Mouse (Mus musculus): ENCODE measurements at regions not wholly inside any gene's neighbourhood (a gene's known extent, or its start where the extent isn't known, plus 50 kb on each side); places are given as distances from the start of the nearest gene placed in this dataset.

DNA sequence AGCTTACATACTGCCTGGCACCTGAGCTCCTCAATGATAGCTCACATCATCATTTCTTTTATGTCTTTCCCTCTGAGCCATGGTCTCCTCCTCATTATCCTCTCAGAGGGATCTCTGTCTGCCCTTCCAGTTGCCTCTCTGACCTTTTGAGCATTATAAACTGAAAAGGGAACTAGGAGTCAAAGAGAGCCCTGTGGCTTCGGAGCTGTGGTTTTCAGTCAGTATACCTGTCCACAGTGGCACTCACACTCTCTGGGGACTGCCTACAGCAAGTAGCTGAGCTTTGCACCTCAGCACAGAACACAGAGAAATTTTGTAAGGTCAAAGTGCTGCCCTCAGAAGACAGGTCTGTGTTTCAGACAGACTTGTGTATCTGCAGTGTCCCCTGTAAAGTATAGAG lies 538.7 kb downstream of the Ebf1 start:
- no peak overlapping the region for H3K4me2 ChIP-seq (ENCODE audit: low read depth, severe bottlenecking)
- H3K9me3 ChIP-seq (ENCODE audit: control insufficient read depth, low read length), result no peaks in the 10 kb centered on the region
- H3K9ac ChIP-seq (ENCODE audit: low read length), result no peak overlapping the region
- H3K27ac ChIP-seq (replicated peaks; ENCODE audit: low read depth, low read length), result no peak overlapping the region
- no peaks in the 10 kb centered on the region for H3K36me3 ChIP-seq (ENCODE audit: control insufficient read depth, insufficient read depth, low read length)
- DNase-seq (ENCODE audit: low spot score) (no peak), ATAC-seq (ENCODE audit: insufficient number of reproducible peaks, low FRiP score, low TSS enrichment, low read depth) (no peak)
- WGBS, result 72% methylated on average over 1 of the region's 1 CpGs
- no peak overlapping the region for H3K4me3 ChIP-seq (ENCODE audit: low read depth, low read length)
- H3K4me1 ChIP-seq (ENCODE audit: control insufficient read depth, insufficient read depth, low read length), result 0 out of 2 replicates have a peak, but pooled peaks cover 3% of the 10 kb centered on the region
- H3K27me3 ChIP-seq (ENCODE audit: control insufficient read depth, insufficient read depth, low read length), result no peaks in the 10 kb centered on the region

DNA sequence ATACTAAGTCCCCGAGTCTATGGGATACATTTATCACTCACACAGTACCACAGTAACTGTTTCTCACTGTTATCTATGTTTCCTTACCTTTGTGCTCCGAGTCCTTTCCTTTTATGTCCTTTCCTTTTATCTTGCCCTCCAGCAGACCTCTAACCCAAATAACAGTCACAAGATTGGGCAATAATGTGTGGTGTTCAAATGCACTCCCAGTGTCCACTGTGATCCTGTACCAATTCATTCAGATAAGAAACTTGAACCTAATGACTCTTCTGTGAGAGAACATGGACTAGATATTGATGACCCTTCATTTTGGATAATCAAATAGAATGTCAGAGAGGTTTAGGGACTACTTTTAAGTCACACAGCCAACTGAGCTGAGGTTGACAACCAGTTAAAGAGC lies 541.2 kb downstream of the Ebf1 start:
- Histone ChIP-seq H3K27me3 (ENCODE audit: control insufficient read depth, insufficient read depth, low read length) (no peaks in the 10 kb centered on the region), H3K4me1 (ENCODE audit: control insufficient read depth, insufficient read depth, low read length) (0 out of 2 replicates have a peak, but pooled peaks cover 3% of the 10 kb centered on the region), H3K4me3 (ENCODE audit: low read depth, low read length) (no peak overlapping the region), H3K9ac (ENCODE audit: low read length) (no peak overlapping the region), H3K4me2 (ENCODE audit: low read depth, severe bottlenecking) (no peak overlapping the region), H3K36me3 (ENCODE audit: control insufficient read depth, insufficient read depth, low read length) (no peaks in the 10 kb centered on the region), H3K9me3 (ENCODE audit: control insufficient read depth, low read length) (no peaks in the 10 kb centered on the region), H3K27ac (replicated peaks; ENCODE audit: low read depth, low read length) (no peak overlapping the region)
- no peak for ATAC-seq (ENCODE audit: insufficient number of reproducible peaks, low FRiP score, low TSS enrichment, low read depth)
- whole genome bisulfite sequencing, result 33% methylated on average over 2 of the region's 2 CpGs
- no peak for DNase-seq (ENCODE audit: low spot score)

DNA sequence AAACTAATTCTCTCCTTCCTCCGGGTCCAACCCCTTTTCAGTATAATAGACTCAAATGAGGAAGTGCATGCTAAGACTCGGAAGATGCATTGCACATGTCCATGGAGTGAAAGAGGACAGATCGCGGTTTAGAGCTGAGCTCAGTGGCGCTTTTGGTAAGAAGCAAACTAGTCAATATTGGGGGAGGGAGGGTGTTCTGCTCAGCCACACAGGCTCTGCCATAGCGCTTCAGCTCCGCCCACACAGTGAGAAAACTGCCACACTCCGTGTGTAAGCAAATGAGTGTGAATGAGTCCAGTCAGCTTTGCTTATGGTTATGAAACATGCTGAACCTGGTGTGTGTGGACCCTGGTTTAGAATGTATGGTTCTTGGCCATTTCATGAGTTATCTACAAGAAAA lies 543.8 kb downstream of the Ebf1 start:
- DNase-seq (ENCODE audit: low spot score) (no peak), ATAC-seq (ENCODE audit: insufficient number of reproducible peaks, low FRiP score, low TSS enrichment, low read depth) (no peak)

DNA sequence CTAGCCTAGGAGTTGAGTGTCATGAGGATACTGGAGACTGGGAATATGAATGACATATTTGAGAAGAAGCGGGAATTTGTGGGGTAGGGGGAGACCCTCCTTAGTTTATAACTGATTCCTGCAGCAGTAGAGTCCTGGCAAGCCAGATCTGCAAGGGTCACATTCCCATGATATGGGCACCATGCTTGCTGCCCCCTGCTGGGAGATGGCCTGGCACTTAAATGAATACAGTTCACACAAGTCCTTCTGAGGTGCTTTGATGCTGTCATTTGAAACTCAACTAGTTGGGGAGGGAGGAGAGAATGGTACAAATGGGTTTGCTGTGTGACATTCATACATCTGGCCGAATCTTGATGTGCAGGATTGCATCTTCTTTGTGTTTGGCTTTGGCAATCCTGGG lies 556.4 kb downstream of the Ebf1 start:
- no peak overlapping the region for H3K4me2 ChIP-seq (ENCODE audit: low read depth, severe bottlenecking)
- WGBS, result 89% methylated on average over 2 of the region's 2 CpGs
- H3K27me3 ChIP-seq (ENCODE audit: control insufficient read depth, insufficient read depth, low read length), result no peaks in the 10 kb centered on the region
- H3K36me3 ChIP-seq (ENCODE audit: control insufficient read depth, insufficient read depth, low read length), result no peaks in the 10 kb centered on the region
- DNase-seq (ENCODE audit: low spot score) (no peak), ATAC-seq (ENCODE audit: insufficient number of reproducible peaks, low FRiP score, low TSS enrichment, low read depth) (no peak)
- H3K9me3 ChIP-seq (ENCODE audit: control insufficient read depth, low read length), result no peaks in the 10 kb centered on the region
- no peak overlapping the region for H3K9ac ChIP-seq (ENCODE audit: low read length)
- no peak overlapping the region for H3K4me3 ChIP-seq (ENCODE audit: low read depth, low read length)
- H3K27ac ChIP-seq (replicated peaks; ENCODE audit: low read depth, low read length), result no peak overlapping the region
- no peaks in the 10 kb centered on the region for H3K4me1 ChIP-seq (ENCODE audit: control insufficient read depth, insufficient read depth, low read length)

More for the DNA sequence above, 543.8 kb downstream of the Ebf1 start:
- Histone ChIP-seq H3K36me3 (ENCODE audit: control insufficient read depth, insufficient read depth, low read length) (no peaks in the 10 kb centered on the region), H3K4me2 (ENCODE audit: low read depth, severe bottlenecking) (no peak overlapping the region), H3K9ac (ENCODE audit: low read length) (no peak overlapping the region), H3K27me3 (ENCODE audit: control insufficient read depth, insufficient read depth, low read length) (no peaks in the 10 kb centered on the region), H3K9me3 (ENCODE audit: control insufficient read depth, low read length) (no peaks in the 10 kb centered on the region), H3K27ac (replicated peaks; ENCODE audit: low read depth, low read length) (no peak overlapping the region), H3K4me3 (ENCODE audit: low read depth, low read length) (no peak overlapping the region), H3K4me1 (ENCODE audit: control insufficient read depth, insufficient read depth, low read length) (no peaks in the 10 kb centered on the region)
- WGBS, result 85% methylated on average over 8 of the region's 8 CpGs

DNA sequence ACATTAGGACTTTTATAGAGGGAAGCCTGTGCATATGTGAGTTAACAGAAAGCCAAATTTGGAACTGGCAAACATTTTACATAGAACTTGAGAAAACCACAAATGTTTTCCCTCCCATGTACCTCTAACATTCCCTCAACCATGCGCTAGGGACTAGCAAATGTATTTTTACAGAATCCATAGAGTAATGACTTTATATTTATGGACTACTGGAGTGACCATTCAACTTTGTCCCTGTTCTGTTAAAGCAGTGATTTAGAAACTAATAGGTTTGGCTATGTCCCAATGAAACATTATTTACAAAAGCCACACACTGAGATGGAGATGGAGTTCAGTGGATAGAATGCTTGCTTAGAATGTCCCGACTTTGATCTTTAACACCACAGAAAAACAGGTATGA lies 557.0 kb downstream of the Ebf1 start:
- Histone ChIP-seq H3K9ac (ENCODE audit: low read length) (no peak overlapping the region), H3K4me2 (ENCODE audit: low read depth, severe bottlenecking) (no peak overlapping the region), H3K9me3 (ENCODE audit: control insufficient read depth, low read length) (no peaks in the 10 kb centered on the region), H3K4me1 (ENCODE audit: control insufficient read depth, insufficient read depth, low read length) (no peaks in the 10 kb centered on the region), H3K4me3 (ENCODE audit: low read depth, low read length) (no peak overlapping the region), H3K27ac (replicated peaks; ENCODE audit: low read depth, low read length) (no peak overlapping the region), H3K36me3 (ENCODE audit: control insufficient read depth, insufficient read depth, low read length) (no peaks in the 10 kb centered on the region), H3K27me3 (ENCODE audit: control insufficient read depth, insufficient read depth, low read length) (no peaks in the 10 kb centered on the region)
- ATAC-seq (ENCODE audit: insufficient number of reproducible peaks, low FRiP score, low TSS enrichment, low read depth) (no peak), DNase-seq (ENCODE audit: low spot score) (no peak)
- WGBS, result 84% methylated on average over 2 of the region's 2 CpGs

DNA sequence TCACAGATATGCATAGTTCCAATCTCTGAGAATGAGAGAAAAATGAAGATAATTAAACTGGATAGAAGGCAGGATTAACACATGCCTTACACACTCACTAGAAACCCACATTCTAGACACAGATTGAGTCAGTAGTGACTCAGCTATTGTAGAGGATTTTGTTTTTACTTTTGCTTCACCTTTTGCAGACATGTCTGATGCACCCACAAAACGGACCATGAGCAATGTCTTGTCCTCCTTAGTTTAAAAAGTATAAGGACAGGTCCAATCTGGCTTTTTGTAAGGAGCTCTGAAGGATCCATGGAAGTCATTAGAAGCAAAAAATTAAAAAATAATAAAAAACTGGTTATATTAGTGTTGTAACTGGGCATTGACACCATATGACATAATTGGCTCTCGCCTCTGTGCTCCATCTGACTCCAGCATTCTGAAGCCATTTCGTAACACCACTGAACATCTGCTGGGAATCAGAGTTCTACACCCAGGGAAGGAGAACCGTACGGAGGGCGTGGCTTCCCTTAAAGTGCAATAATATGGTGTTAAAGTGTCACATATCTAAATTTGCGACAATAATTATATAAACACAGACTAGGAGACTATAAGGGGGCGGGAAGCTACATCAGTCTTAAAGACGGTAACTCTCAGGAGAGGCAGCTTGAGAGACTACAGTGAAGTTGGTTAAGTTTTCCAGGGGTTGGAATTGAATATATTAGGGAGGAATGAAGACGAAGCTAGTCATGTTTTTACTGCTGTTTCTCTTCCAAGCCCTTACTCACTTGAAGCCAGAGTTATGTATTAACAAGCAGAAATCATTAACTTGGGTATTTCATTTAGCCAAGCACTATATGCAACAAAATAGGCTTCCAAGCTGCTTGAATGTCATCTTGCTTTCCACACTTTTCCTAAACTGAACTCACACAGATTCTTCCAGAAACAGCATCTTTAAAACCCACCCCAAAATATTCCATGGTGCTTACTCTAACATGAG lies 558.0 kb downstream of the Ebf1 start:
- Histone ChIP-seq H3K36me3 (ENCODE audit: control insufficient read depth, insufficient read depth, low read length) (no peaks in the 10 kb centered on the region), H3K27me3 (ENCODE audit: control insufficient read depth, insufficient read depth, low read length) (no peaks in the 10 kb centered on the region), H3K4me3 (ENCODE audit: low read depth, low read length) (no peak overlapping the region), H3K4me2 (ENCODE audit: low read depth, severe bottlenecking) (no peak overlapping the region), H3K9ac (ENCODE audit: low read length) (no peak overlapping the region), H3K4me1 (ENCODE audit: control insufficient read depth, insufficient read depth, low read length) (no peaks in the 10 kb centered on the region), H3K9me3 (ENCODE audit: control insufficient read depth, low read length) (no peaks in the 10 kb centered on the region), H3K27ac (replicated peaks; ENCODE audit: low read depth, low read length) (no peak overlapping the region)
- no peak for DNase-seq (ENCODE audit: low spot score)
- 34% methylated on average over 10 of the region's 10 CpGs for WGBS
- ATAC-seq (ENCODE audit: insufficient number of reproducible peaks, low FRiP score, low TSS enrichment, low read depth), result no peak

DNA sequence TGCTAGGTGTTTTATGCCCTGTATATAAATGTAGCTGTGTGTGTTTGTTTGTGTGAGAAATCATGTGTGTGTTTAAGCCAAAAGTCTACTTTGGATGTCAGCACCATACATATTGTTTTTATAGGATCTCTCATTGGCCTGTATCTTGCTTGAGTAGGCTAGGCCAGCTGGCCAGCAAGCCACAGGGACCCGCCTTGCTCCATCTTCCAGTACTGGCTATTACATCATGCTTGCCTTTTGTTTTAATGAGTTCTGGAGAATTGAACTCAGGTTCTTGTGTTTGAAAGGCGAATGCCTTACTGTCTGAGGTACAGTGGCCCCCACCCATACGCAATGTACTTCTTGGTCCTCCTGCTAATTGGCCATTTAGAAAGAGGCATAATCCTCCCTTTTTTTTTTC lies 559.9 kb downstream of the Ebf1 start:
- no peak overlapping the region for H3K9ac ChIP-seq (ENCODE audit: low read length)
- H3K27me3 ChIP-seq (ENCODE audit: control insufficient read depth, insufficient read depth, low read length), result no peaks in the 10 kb centered on the region
- H3K9me3 ChIP-seq (ENCODE audit: control insufficient read depth, low read length), result no peaks in the 10 kb centered on the region
- H3K4me2 ChIP-seq (ENCODE audit: low read depth, severe bottlenecking), result no peak overlapping the region
- H3K4me1 ChIP-seq (ENCODE audit: control insufficient read depth, insufficient read depth, low read length), result no peaks in the 10 kb centered on the region
- DNase-seq (ENCODE audit: low spot score) (no peak), ATAC-seq (ENCODE audit: insufficient number of reproducible peaks, low FRiP score, low TSS enrichment, low read depth) (no peak)
- 94% methylated on average over 3 of the region's 3 CpGs for WGBS
- H3K27ac ChIP-seq (replicated peaks; ENCODE audit: low read depth, low read length), result no peak overlapping the region
- H3K36me3 ChIP-seq (ENCODE audit: control insufficient read depth, insufficient read depth, low read length), result no peaks in the 10 kb centered on the region
- H3K4me3 ChIP-seq (ENCODE audit: low read depth, low read length), result no peak overlapping the region

DNA sequence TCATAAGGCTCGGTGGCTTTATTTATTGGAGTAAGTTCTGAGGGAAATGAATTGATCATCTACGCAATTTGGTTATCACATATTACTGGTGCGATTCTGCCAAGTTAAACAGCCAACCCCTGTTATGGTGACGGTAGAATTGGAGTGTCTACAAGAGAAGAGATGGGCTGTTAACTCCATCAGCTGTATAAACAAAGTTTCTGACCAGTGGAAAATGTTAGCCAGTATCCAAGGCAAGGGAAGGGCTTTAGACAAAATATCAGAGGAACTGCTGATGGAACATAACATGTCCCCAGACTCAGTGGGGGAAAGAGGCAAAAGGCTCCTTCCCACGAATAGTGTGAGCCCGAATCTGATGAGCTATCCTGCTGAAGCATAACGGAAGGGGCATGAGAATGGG lies 560.9 kb downstream of the Ebf1 start:
- Histone ChIP-seq H3K36me3 (ENCODE audit: control insufficient read depth, insufficient read depth, low read length) (no peaks in the 10 kb centered on the region), H3K27me3 (ENCODE audit: control insufficient read depth, insufficient read depth, low read length) (no peaks in the 10 kb centered on the region), H3K4me2 (ENCODE audit: low read depth, severe bottlenecking) (no peak overlapping the region), H3K4me3 (ENCODE audit: low read depth, low read length) (no peak overlapping the region), H3K9ac (ENCODE audit: low read length) (no peak overlapping the region), H3K9me3 (ENCODE audit: control insufficient read depth, low read length) (no peaks in the 10 kb centered on the region), H3K27ac (replicated peaks; ENCODE audit: low read depth, low read length) (no peak overlapping the region), H3K4me1 (ENCODE audit: control insufficient read depth, insufficient read depth, low read length) (no peaks in the 10 kb centered on the region)
- ATAC-seq (ENCODE audit: insufficient number of reproducible peaks, low FRiP score, low TSS enrichment, low read depth) (no peak), DNase-seq (ENCODE audit: low spot score) (no peak)
- 88% methylated on average over 7 of the region's 7 CpGs for WGBS
